Mouse (Mus musculus) olfactory bulb, adult 2 months (tissue): Measurements from ENCODE around the gene Cep63.

Experiments
- CTCF ChIP-seq: fragments of 200-500 bp; IDR thresholded peaks from 2 replicates; pipeline ENCODE4 v1.5.1; 2012; ENCODE audit warnings: low read depth, mild to moderate bottlenecking, low read length, moderate library complexity; ENCODE audit not compliant: insufficient read depth
- POLR2A ChIP-seq: fragments of 200-500 bp; IDR thresholded peaks from 2 replicates; pipeline ENCODE4 v1.6.1; 2012; ENCODE audit warnings: mild to moderate bottlenecking, low read depth, low read length, moderate library complexity; ENCODE audit not compliant: insufficient read depth

DNA sequence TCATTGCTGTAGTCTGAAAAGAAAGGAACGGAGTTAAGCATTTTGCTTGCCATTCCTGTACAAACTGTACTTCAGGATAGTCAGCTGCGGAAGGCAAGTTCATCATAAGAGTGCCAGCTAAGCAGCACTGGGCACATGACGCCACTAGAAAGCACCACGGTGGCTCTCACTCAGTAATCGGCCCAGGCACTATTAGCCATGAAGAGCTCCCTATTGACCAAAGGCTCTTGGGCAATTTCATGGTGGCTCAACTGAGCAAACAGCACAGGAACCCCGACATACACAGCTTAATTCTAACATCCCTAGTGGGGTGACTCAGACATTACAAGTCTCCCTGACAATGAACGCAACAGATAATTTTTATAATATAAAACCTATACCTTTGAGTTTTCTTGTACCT is 2.8 kb downstream of the Cep63 start:
- TF ChIP-seq POLR2A = no peak
- TF ChIP-seq CTCF = no peak
